Mouse (Mus musculus): ENCODE data around the gene Snx19.

The Snx19 gene

GRCm38 (mm10) chr9:30426882-30427632, at the start of gene Snx19:
Gene Snx19 (plus strand): TSS chr9:30427108.
- in situ Hi-C loops (cut with MboI, MseI): no loop called here

GRCm38 (mm10) chr9:30400771-30401170, 26.1 kb upstream of the Snx19 start:
- in situ Hi-C loops (cut with MboI, MseI): no loop called here

- in situ Hi-C loops (cut with MboI, MseI): loop anchor here (5.0 kb wide), 1 partner anchor 761 kb away; no protein-coding TSS in a partner anchor
Observed at GRCm38 (mm10) chr9:30422940-30423339, 4.0 kb upstream of the Snx19 start.

- in situ Hi-C loops (cut with MboI, MseI): no loop called here
Observed at GRCm38 (mm10) chr9:30425178-30425577, 1.7 kb upstream of the Snx19 start.

- in situ Hi-C loops (cut with MboI, MseI): no loop called here
Observed at GRCm38 (mm10) chr9:30428231-30428630, 1.3 kb downstream of the Snx19 start.

GRCm38 (mm10) chr9:30430447-30430846, 3.5 kb downstream of the Snx19 start:
- in situ Hi-C loops (cut with MboI, MseI): no loop called here

- in situ Hi-C loops (cut with MboI, MseI): no loop called here
Observed at GRCm38 (mm10) chr9:30431909-30432308, 5.0 kb downstream of the Snx19 start.

GRCm38 (mm10) chr9:30433914-30434313, 7.0 kb downstream of the Snx19 start:
- in situ Hi-C loops (cut with MboI, MseI): no loop called here

- in situ Hi-C loops (cut with MboI, MseI): no loop called here
Observed at GRCm38 (mm10) chr9:30435902-30436585, 9.1 kb downstream of the Snx19 start.

- in situ Hi-C loops (cut with MboI, MseI): no loop called here
Observed at GRCm38 (mm10) chr9:30438505-30438904, 11.6 kb downstream of the Snx19 start.

GRCm38 (mm10) chr9:30441761-30442160, 14.9 kb downstream of the Snx19 start:
- in situ Hi-C loops (cut with MboI, MseI): loop anchor here (10.0 kb wide), 1 partner anchor 963 kb away; no protein-coding TSS in a partner anchor

- in situ Hi-C loops (cut with MboI, MseI): loop anchor here (10.0 kb wide), 1 partner anchor 959 kb away; no protein-coding TSS in a partner anchor
Observed at GRCm38 (mm10) chr9:30445232-30446085, 18.6 kb downstream of the Snx19 start.

GRCm38 (mm10) chr9:30446126-30446525, 19.2 kb downstream of the Snx19 start:
- in situ Hi-C loops (cut with MboI, MseI): loop anchor here (10.0 kb wide), 1 partner anchor 959 kb away; no protein-coding TSS in a partner anchor

- in situ Hi-C loops (cut with MboI, MseI): loop anchor here (10.0 kb wide), 1 partner anchor 956 kb away; no protein-coding TSS in a partner anchor
Observed at GRCm38 (mm10) chr9:30448459-30448858, 21.6 kb downstream of the Snx19 start.

- in situ Hi-C loops (cut with MboI, MseI): loop anchor here (10.0 kb wide), 1 partner anchor 955 kb away; no protein-coding TSS in a partner anchor
Observed at GRCm38 (mm10) chr9:30449862-30450261, 23.0 kb downstream of the Snx19 start.

GRCm38 (mm10) chr9:30450834-30451233, 23.9 kb downstream of the Snx19 start:
- in situ Hi-C loops (cut with MboI, MseI): no loop called here

GRCm38 (mm10) chr9:30454527-30454926, 27.6 kb downstream of the Snx19 start:
- in situ Hi-C loops (cut with MboI, MseI): no loop called here

- in situ Hi-C loops (cut with MboI, MseI): no loop called here
Observed at GRCm38 (mm10) chr9:30456250-30456649, 29.3 kb downstream of the Snx19 start.

- in situ Hi-C loops (cut with MboI, MseI): no loop called here
Observed at GRCm38 (mm10) chr9:30460501-30460900, 33.6 kb downstream of the Snx19 start.

- in situ Hi-C loops (cut with MboI, MseI): no loop called here
Observed at GRCm38 (mm10) chr9:30464661-30465060, 37.8 kb downstream of the Snx19 start.

- in situ Hi-C loops (cut with MboI, MseI): loop anchor here (5.0 to 25.0 kb wide), 4 partner anchors 462 to 982 kb away; partner anchors contain the start of genes Adamts8 and Tmem45b
Observed at GRCm38 (mm10) chr9:30480043-30480442, 53.1 kb downstream of the Snx19 start.

Data from regulatory T cell (primary cell).